Mouse (Mus musculus) neural tube, embryonic 13.5 days (tissue): ENCODE measurements around the gene Ncaph2. TPM values are rescaled to one million over a fixed set of nuclear protein-coding genes. Genes with fewer than 3 reads are reported as not detected.

Experiments
- ATAC-seq: fragments of 200-750 bp; cut with Nextera tagmentation; 2 replicates; pipeline ENCODE4 v1.8.0; 2017; ENCODE audit warnings: low read depth, mild to moderate bottlenecking, moderate TSS enrichment, moderate library complexity
- H3K27ac ChIP-seq: fragments of 300-500 bp; sonication (generic); replicated peaks from 2 replicates; pipeline ENCODE4 v1.5.1; 2015; ENCODE audit warnings: moderate library complexity, mild to moderate bottlenecking, inconsistent platforms
- H3K27me3 ChIP-seq: fragments of 300-500 bp; sonication (generic); 2 replicates; pipeline ENCODE4 v1.6.1; 2015; ENCODE audit warnings: mild to moderate bottlenecking, inconsistent platforms
- H3K36me3 ChIP-seq: fragments of 300-500 bp; sonication (generic); 2 replicates; pipeline ENCODE4 v1.6.1; 2015; ENCODE audit warnings: mild to moderate bottlenecking, inconsistent platforms
- H3K4me1 ChIP-seq: fragments of 300-500 bp; sonication (generic); replicated peaks from 2 replicates; pipeline ENCODE4 v1.6.1; 2015; ENCODE audit warnings: inconsistent platforms
- H3K4me2 ChIP-seq: fragments of 300-500 bp; sonication (generic); 2 replicates; pipeline ENCODE4 v1.6.1; 2015; ENCODE audit warnings: inconsistent platforms, mild to moderate bottlenecking, moderate library complexity
- H3K4me3 ChIP-seq: fragments of 300-500 bp; sonication (generic); 2 replicates; pipeline ENCODE4 v1.5.1; 2015; ENCODE audit warnings: mild to moderate bottlenecking, inconsistent platforms
- H3K9ac ChIP-seq: fragments of 300-500 bp; sonication (generic); 2 replicates; pipeline ENCODE4 v1.6.1; 2015; ENCODE audit warnings: moderate library complexity, mild to moderate bottlenecking, inconsistent platforms
- H3K9me3 ChIP-seq: fragments of 300-500 bp; sonication (generic); 2 replicates; pipeline ENCODE4 v1.6.1; 2016; ENCODE audit warnings: inconsistent platforms
- WGBS: fragments of 180-500 bp; shearing (Covaris S2); methylation state at CpG from one replicate; pipeline ENCODE4 v1.1.7; 2015; 5-methylcytosine and 5-hydroxymethylcytosine counted together
- polyA plus RNA-seq: library from polyadenylated mRNA; unstranded; fragments of >200 nt; fragmentation: Nextera tagmentation; extraction: Ambion mirVana; gene quantifications from 2 replicates; pipeline ENCODE4 v1.2.1, GENCODE M21; 2015

Gene Ncaph2
- polyA plus RNA-seq = 101 and 117 TPM in 2 replicates

DNA sequence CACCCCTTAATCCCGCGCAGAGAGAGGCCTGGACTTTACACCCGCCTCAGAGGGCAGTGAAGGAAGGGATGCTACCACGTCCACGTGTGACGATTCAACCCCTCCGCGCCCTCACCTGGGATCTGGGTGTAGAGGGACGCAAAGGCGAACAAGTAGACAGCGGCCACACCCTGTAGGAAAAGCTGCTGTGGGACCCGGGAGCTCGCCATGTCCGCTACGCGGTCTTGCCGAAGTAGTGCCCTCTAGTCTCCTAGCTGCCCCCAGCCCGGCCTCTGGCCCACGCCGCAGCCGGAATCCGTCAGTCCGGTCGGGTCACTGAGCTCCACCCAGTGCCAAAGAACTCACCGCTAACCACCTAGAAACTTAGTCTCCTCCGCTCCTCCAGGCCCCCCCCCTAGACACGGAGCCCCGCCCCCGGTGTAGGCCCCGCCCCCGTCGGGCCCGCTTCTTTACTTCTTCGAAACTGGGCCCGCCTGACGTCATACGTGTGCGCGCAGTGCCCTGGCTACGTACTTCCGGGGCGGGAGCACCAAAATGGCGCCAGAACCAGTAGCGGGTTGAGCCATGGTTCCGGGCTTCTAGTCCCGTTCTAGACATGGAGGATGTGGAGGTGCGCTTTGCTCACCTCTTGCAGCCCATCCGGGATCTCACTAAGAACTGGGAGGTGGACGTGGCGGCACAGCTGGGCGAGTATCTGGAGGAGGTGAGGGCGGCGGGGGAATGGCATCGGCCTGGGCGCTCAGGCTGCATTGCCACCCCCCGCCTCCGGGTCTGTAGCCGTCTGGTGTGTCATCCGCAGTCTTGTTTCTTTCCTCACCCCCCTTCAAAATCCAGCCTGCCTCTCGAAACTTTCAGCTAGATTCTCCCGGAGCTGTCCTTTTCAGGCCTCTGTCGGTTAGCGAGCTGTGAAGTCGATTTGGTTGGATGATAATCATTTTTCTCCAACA is at the start of gene Ncaph2, which contains the start of gene Lmf2:
Gene Ncaph2, plus strand, starts transcription at position 479 of the 947 bp plus-strand sequence.
Gene Lmf2, minus strand, starts transcription at position 419 of the 947 bp plus-strand sequence.
- under 1% methylated on average over 64 of the region's 64 CpGs for WGBS
- peaks cover 43% of the 10 kb centered on the region for H3K4me1 ChIP-seq
- H3K4me3 ChIP-seq = peak within 1 kb of the TSS; percentile 84
- H3K9me3 ChIP-seq = no peaks in the 10 kb centered on the region
- peak; percentile 91 for ATAC-seq
- H3K27me3 ChIP-seq = no peaks in the 10 kb centered on the region
- H3K4me2 ChIP-seq = peak within 1 kb of the TSS; percentile 86
- H3K36me3 ChIP-seq = peaks cover 39% of the 10 kb centered on the region
- H3K27ac ChIP-seq = peak within 1 kb of the TSS; percentile 86
- H3K9ac ChIP-seq = peak within 1 kb of the TSS; percentile 90

DNA sequence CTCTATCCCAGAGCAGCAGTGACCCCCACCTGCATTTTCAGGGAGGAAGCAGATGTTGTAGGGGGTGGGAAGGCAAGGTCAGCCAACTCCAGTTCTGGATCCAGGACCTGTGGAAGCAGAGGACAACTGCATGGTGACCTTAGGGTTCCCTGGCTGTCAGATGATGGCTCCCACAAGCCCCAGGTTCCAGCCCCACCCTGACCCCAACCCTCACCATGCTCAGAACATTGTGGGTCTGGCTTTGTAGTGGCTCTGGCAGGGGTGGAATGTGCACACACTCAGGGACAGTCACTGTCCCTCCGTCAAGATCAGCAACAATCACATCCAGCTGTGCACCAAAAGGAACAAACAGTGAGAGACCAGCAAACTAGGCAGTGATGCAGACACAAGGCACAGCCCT is 49.6 kb upstream of the Ncaph2 start:
- WGBS = 64% methylated on average over 1 of the region's 1 CpGs
- H3K4me3 ChIP-seq = no peak overlapping the region
- H3K9ac ChIP-seq = no peak overlapping the region
- no peak for ATAC-seq
- H3K4me1 ChIP-seq = peaks cover 27% of the 10 kb centered on the region
- no peaks in the 10 kb centered on the region for H3K27me3 ChIP-seq
- H3K36me3 ChIP-seq = peaks cover 65% of the 10 kb centered on the region
- no peak overlapping the region for H3K27ac ChIP-seq
- H3K4me2 ChIP-seq = no peak overlapping the region
- no peaks in the 10 kb centered on the region for H3K9me3 ChIP-seq

DNA sequence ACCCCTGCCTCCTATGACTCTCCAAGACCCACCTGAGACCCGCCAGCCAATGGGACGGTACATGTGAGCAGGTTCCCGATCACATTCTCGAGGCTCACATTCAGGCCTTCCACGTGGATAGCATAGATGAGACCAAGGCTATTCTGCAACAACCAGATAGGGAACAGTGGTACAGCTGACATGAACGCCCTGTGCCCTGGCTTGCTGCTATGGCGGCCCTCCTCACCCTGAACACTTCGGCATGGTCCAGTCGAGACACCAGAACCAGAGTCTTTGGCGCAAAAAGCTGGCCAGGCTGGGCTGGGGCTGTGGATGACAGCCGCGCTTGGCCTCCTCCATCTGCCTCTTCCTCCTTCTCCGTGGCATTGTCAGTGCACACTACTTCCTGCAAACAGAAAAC is 48.1 kb upstream of the Ncaph2 start:
- Histone ChIP-seq H3K4me2 (no peak overlapping the region), H3K4me1 (peaks cover 42% of the 10 kb centered on the region), H3K27me3 (no peaks in the 10 kb centered on the region), H3K9me3 (no peaks in the 10 kb centered on the region), H3K4me3 (no peak overlapping the region), H3K9ac (no peak overlapping the region), H3K36me3 (peaks cover 50% of the 10 kb centered on the region), H3K27ac (no peak overlapping the region)
- ATAC-seq = no peak
- WGBS = 89% methylated on average over 13 of the region's 13 CpGs

DNA sequence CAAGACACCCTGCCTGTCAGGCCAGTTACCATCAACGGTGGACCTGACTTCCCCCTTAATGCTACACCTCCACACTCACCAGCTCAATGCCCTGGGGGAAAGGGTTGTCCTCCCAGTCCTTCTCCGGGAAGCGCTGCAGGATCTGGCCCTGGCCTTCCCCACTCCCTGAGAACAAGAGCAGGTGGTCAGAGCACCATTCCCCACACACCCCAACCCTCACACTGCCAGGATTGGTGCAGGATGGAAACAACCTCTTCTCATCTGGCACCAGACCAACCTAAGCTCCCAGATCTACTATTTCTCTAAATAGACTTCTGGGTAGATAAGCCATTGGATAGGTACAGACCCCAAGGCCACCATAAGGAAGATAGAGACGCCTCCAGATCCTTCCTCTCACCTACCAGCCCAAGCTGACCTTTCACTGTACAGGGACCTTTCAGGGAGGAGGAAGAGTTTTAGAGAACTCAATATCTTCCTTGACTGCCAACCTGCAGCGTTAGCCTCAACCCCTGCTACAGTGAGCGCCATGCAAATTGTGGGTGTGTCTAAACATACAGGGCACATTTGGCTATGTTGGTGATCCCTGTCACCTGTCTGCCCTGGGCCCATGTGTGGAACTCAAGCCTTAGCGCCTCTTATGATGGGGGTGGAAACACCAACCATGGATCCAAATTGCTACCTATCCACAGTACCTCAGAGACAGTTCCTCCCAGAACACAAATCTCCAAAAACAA is 46.9 kb upstream of the Ncaph2 start:
- no peaks in the 10 kb centered on the region for H3K27me3 ChIP-seq
- peaks cover 39% of the 10 kb centered on the region for H3K36me3 ChIP-seq
- no peak for ATAC-seq
- WGBS = 94% methylated on average over 7 of the region's 7 CpGs
- peaks cover 53% of the 10 kb centered on the region for H3K4me1 ChIP-seq
- no peak overlapping the region for H3K27ac ChIP-seq
- H3K9ac ChIP-seq = no peak overlapping the region
- H3K9me3 ChIP-seq = no peaks in the 10 kb centered on the region
- no peak overlapping the region for H3K4me2 ChIP-seq
- no peak overlapping the region for H3K4me3 ChIP-seq

DNA sequence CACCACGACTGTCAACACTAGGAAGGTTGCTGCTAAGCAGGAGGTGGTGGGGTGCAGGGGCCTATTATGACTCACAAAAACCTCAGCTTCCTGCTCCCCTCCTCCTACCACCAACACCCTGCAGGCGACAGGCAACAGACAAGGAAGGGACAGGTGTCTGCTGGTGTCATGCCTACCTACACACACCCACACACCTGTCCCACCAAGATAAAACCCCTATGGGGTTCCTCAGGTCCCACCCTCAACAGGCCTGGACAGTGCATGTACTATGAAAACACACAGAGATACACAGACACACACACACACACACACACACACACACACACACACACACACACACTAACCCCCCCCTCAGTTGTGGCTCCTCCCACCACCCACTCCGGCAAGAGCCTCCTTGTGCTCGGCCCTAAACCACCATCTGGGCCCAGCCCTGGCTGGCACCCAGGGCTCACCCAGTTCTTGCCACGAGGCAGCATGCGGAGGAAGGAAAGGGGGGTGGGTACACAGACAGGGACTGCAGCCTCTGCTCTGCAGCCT is 45.5 kb upstream of the Ncaph2 start:
- no peak for ATAC-seq
- Histone ChIP-seq H3K27ac (no peak overlapping the region), H3K4me3 (no peak overlapping the region), H3K36me3 (peaks cover 24% of the 10 kb centered on the region), H3K4me2 (no peak overlapping the region), H3K9ac (0 out of 2 replicates have a peak overlapping the region, but pooled peaks have one; percentile 12), H3K27me3 (no peaks in the 10 kb centered on the region), H3K9me3 (no peaks in the 10 kb centered on the region), H3K4me1 (peaks cover 64% of the 10 kb centered on the region)
- WGBS = 53% methylated on average over 6 of the region's 6 CpGs

DNA sequence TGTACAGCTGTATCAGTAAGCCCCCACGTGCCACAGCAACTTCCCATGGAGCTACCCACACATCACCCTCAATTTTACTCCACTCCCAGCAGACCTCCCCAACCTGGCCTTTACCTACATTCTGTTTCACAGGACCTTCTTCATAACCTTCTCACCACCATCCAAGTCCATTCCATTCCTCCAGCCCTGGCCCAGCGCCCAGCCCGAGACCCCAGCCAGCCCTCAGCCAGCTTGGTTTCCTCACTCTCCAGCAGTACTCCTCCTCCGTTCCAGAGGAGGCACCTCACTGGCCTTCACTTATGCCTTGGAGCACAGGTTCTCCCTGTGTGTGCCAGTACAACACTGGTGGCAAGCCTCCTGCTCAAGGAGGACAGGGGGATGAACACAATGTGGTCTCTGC is 42.2 kb upstream of the Ncaph2 start:
- Histone ChIP-seq H3K9me3 (no peaks in the 10 kb centered on the region), H3K36me3 (no peaks in the 10 kb centered on the region), H3K9ac (peak overlapping the region; percentile 90; the same call in 1 of the 2 replicates), H3K4me2 (peak overlapping the region; percentile 94), H3K27me3 (no peaks in the 10 kb centered on the region), H3K27ac (no peak overlapping the region), H3K4me3 (0 out of 2 replicates have a peak overlapping the region, but pooled peaks have one; percentile 98), H3K4me1 (peaks cover 67% of the 10 kb centered on the region)
- WGBS = 88% methylated on average over 4 of the region's 4 CpGs
- ATAC-seq = no peak

DNA sequence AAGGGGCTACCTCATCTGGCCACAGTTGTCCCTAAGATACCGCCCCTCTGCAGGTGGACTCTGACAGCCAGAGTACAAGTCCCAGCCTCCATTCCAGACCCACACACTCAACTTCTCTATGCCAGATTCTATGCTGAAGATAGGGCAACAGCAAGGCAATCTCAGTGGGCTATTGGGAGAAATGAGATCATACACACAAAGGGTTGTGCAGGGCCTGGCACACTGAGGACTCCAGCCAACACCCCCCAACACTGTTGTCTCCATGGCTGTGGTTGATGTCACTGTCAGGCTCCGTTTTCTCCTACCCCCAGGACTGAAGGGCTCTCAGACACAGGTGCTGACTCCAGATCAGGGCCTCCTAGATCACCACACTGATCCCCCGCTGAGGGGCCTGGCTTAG is 41.4 kb upstream of the Ncaph2 start:
- Histone ChIP-seq H3K27me3 (no peaks in the 10 kb centered on the region), H3K9me3 (no peaks in the 10 kb centered on the region), H3K4me2 (peak overlapping the region; percentile 94), H3K4me1 (peaks cover 59% of the 10 kb centered on the region), H3K36me3 (no peaks in the 10 kb centered on the region), H3K9ac (peak overlapping the region; percentile 90), H3K4me3 (peak overlapping the region; percentile 98), H3K27ac (no peak overlapping the region)
- no peak for ATAC-seq
- 38% methylated on average over 3 of the region's 3 CpGs for WGBS

DNA sequence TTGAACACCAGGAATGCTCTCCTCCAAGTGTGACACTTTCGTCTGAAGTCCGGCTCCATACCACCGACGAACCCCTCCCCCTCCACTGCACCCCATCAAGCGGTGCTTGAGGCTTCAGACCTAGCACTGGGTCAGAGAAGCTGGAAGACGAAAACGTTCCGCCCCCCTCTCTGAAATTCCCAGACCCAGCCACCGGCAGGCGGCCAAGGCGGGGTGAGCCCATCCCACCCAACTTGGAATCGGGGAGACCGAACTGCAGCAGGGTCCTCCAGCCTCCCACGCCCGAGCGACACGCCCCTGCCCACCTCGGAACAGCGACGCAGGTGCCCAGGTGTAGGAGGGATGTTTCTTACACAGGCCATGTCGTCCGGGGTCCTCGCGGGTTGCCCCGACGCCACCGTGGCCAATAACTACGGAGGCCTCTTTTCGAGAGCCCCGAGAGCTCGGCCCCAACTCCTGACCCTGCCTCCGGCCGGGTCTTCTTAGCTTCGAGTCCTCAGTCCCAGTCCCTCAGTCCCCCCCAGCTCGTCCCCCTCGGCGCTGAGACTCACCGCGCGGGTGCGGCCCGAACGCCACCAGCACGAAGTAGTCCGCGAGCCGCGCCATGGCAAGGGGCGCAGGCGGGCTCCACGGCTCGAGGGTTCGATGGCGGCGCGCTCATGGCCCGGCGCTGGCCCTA is 40.9 kb upstream of the Ncaph2 start:
- Histone ChIP-seq H3K9ac (peak overlapping the region; percentile 90), H3K9me3 (no peaks in the 10 kb centered on the region), H3K27ac (peak overlapping the region; percentile 68; the same call in 1 of the 2 replicates), H3K4me2 (peak overlapping the region; percentile 94), H3K4me1 (peaks cover 54% of the 10 kb centered on the region), H3K4me3 (peak overlapping the region; percentile 98), H3K36me3 (no peaks in the 10 kb centered on the region), H3K27me3 (no peaks in the 10 kb centered on the region)
- under 1% methylated on average over 58 of the region's 58 CpGs for WGBS
- peak; percentile 65 for ATAC-seq

DNA sequence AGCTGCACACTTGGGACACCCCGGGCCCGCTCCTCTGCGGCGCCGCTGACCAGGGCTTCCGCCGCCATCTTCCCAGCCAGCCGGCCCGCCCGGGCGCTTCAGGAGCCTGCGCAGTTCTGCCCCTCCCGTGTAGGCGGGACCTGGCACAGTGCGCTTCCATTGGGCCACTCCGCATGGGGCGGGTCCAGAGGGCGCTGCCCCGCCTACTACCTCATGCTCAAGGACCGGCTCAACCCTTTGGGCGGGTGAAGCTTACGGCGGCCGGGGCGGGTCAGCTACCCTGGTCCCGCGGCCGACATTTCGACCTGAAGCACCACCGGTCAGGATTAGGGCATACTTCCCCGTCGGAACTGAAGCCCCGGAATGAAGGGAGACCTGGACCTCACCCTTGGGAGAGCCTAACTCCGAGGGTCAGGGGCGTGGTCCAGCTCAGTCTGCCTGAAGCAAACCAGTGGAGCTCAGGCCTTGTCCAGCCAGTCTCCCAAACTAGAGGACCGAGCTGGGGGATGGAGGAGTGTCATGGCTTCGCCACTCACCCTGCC is 40.3 kb upstream of the Ncaph2 start, which contains the start of gene Sbf1:
Gene Sbf1, minus strand, starts transcription at position 122 of the 542 bp plus-strand sequence.
- 1% methylated on average over 37 of the region's 37 CpGs for WGBS
- ATAC-seq = peak; percentile 100
- peak within 1 kb of the TSS; percentile 68 for H3K27ac ChIP-seq
- H3K27me3 ChIP-seq = no peaks in the 10 kb centered on the region
- H3K4me2 ChIP-seq = peak within 1 kb of the TSS; percentile 94
- peaks cover 48% of the 10 kb centered on the region for H3K4me1 ChIP-seq
- peak within 1 kb of the TSS; percentile 90 for H3K9ac ChIP-seq
- no peaks in the 10 kb centered on the region for H3K9me3 ChIP-seq
- no peaks in the 10 kb centered on the region for H3K36me3 ChIP-seq
- peak within 1 kb of the TSS; percentile 98 for H3K4me3 ChIP-seq

DNA sequence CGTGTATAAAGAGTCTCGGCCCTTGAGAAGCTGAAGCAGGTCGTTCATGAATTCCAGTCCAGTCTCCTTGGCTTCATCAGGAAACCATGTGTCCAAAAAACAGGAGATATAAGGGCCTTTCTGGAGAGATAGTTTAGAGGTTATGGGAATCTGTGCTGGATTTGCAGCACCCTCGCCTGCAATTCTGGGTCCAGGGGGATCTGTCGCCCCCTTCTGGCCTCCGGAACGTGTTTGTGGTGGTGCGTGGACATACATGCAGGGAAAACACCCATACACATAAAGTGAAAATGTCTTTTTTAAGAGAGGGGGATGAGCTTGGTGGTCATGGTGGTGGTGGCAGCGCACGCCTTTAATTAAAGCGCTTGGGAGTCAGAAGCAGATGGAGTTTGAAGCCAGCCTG is 39.4 kb upstream of the Ncaph2 start:
- H3K4me3 ChIP-seq = peak overlapping the region; percentile 98; the same call in 1 of the 2 replicates
- ATAC-seq = no peak

DNA sequence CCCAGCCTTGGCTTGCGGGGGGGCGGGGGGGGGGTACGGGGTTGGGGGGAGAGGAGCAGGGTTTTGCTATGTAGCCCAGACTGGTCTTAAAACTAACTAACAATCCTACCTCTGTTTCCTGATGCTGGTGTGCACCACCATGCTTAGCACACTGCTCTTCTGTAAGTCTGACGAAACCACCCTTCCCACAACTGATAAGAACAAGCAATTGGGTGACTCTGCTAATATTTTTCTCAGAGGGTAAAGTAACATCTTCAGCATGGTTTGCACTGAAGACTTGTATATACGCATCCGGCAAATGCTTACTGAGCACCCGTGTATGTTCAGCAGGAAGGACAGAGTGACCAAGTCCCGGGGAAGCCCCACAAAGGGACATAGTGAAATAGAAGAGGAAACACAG is 34.3 kb upstream of the Ncaph2 start:
- Histone ChIP-seq H3K4me1 (peaks cover 7% of the 10 kb centered on the region; the same call in 1 of the 2 replicates), H3K27me3 (peaks cover 14% of the 10 kb centered on the region), H3K9ac (no peak overlapping the region), H3K9me3 (no peaks in the 10 kb centered on the region), H3K4me3 (no peak overlapping the region), H3K36me3 (no peaks in the 10 kb centered on the region), H3K4me2 (no peak overlapping the region), H3K27ac (no peak overlapping the region)
- WGBS = 82% methylated on average over 8 of the region's 8 CpGs
- ATAC-seq = no peak

More for the DNA sequence above, 39.4 kb upstream of the Ncaph2 start:
- Histone ChIP-seq H3K9me3 (no peaks in the 10 kb centered on the region), H3K27me3 (no peaks in the 10 kb centered on the region), H3K36me3 (no peaks in the 10 kb centered on the region), H3K4me1 (peaks cover 39% of the 10 kb centered on the region), H3K4me2 (no peak overlapping the region), H3K27ac (no peak overlapping the region), H3K9ac (no peak overlapping the region)
- WGBS = 70% methylated on average over 11 of the region's 11 CpGs
